Mouse (Mus musculus) urinary bladder, postnatal 25 days (tissue): Measurements from ENCODE around the gene Gtpbp8.

Source experiments
- DNase-seq: peaks from one replicate; pipeline ENCODE4 v3.0.0; 2022; ENCODE audit warnings: low spot score

Gtpbp8 gene

GRCm38 (mm10) chr16:44745866-44746562 lies at the start of gene Gtpbp8:
Gene Gtpbp8 (minus strand): TSS chr16:44746363.
- DNase-seq: peak; percentile 70

GRCm38 (mm10) chr16:44794416-44794815 lies 48.3 kb upstream of the Gtpbp8 start:
- no peak for DNase-seq

- DNase-seq: no peak
Measured at GRCm38 (mm10) chr16:44786934-44787333, 40.8 kb upstream of the Gtpbp8 start.

- DNase-seq: no peak
Measured at GRCm38 (mm10) chr16:44780751-44781150, 34.6 kb upstream of the Gtpbp8 start.

- no peak for DNase-seq
Measured at GRCm38 (mm10) chr16:44779494-44779893, 33.3 kb upstream of the Gtpbp8 start.

GRCm38 (mm10) chr16:44778538-44779147 lies 32.5 kb upstream of the Gtpbp8 start:
- DNase-seq: no peak

GRCm38 (mm10) chr16:44774201-44774600 lies 28.0 kb upstream of the Gtpbp8 start:
- DNase-seq: no peak

- DNase-seq: no peak
Measured at GRCm38 (mm10) chr16:44773673-44774072, 27.5 kb upstream of the Gtpbp8 start.

GRCm38 (mm10) chr16:44772577-44772976 lies 26.4 kb upstream of the Gtpbp8 start:
- DNase-seq: no peak

- DNase-seq: no peak
Measured at GRCm38 (mm10) chr16:44767967-44768366, 21.8 kb upstream of the Gtpbp8 start.

GRCm38 (mm10) chr16:44767506-44767905 lies 21.3 kb upstream of the Gtpbp8 start:
- no peak for DNase-seq

- no peak for DNase-seq
Measured at GRCm38 (mm10) chr16:44766320-44766892, 20.2 kb upstream of the Gtpbp8 start.

GRCm38 (mm10) chr16:44765555-44766319 lies 19.6 kb upstream of the Gtpbp8 start, which contains the start of gene Cd200r1:
Gene Cd200r1 (plus strand): TSS chr16:44765736.
- no peak for DNase-seq

GRCm38 (mm10) chr16:44761811-44762210 lies 15.6 kb upstream of the Gtpbp8 start:
- no peak for DNase-seq

GRCm38 (mm10) chr16:44757700-44758099 lies 11.5 kb upstream of the Gtpbp8 start:
- no peak for DNase-seq

- DNase-seq: no peak
Measured at GRCm38 (mm10) chr16:44748007-44748406, 1.8 kb upstream of the Gtpbp8 start.

GRCm38 (mm10) chr16:44745471-44745865 lies 695 bp downstream of the Gtpbp8 start:
- no peak for DNase-seq

- no peak for DNase-seq
Measured at GRCm38 (mm10) chr16:44742753-44743152, 3.4 kb downstream of the Gtpbp8 start.

GRCm38 (mm10) chr16:44736118-44736517 lies 10.0 kb downstream of the Gtpbp8 start:
- no peak for DNase-seq

- DNase-seq: no peak
Measured at GRCm38 (mm10) chr16:44735676-44736075, 10.5 kb downstream of the Gtpbp8 start.

GRCm38 (mm10) chr16:44734059-44734458 lies 12.1 kb downstream of the Gtpbp8 start:
- no peak for DNase-seq

GRCm38 (mm10) chr16:44727525-44727924 lies 18.6 kb downstream of the Gtpbp8 start:
- no peak for DNase-seq
